Mouse (Mus musculus) embryonic facial prominence, embryonic 15.5 days (tissue): ENCODE measurements around the gene Wwc2. TPM values are rescaled to one million over a fixed set of nuclear protein-coding genes. Genes with fewer than 3 reads are reported as not detected.

Experiments
- ATAC-seq: fragments of 200-750 bp; cut with Nextera tagmentation; 2 replicates; pipeline ENCODE4 v1.8.0; 2017; ENCODE audit warnings: low read depth, moderate TSS enrichment; ENCODE audit not compliant: insufficient number of reproducible peaks, low FRiP score, low TSS enrichment
- H3K27ac ChIP-seq: fragments of 300-500 bp; sonication (generic); replicated peaks from 2 replicates; pipeline ENCODE4 v1.5.1; 2015; ENCODE audit warnings: mild to moderate bottlenecking, inconsistent platforms
- H3K27me3 ChIP-seq: fragments of 300-500 bp; sonication (generic); 2 replicates; pipeline ENCODE4 v1.6.1; 2015; ENCODE audit warnings: inconsistent platforms
- H3K36me3 ChIP-seq: fragments of 300-500 bp; sonication (generic); 2 replicates; pipeline ENCODE4 v1.6.1; 2015; ENCODE audit warnings: mild to moderate bottlenecking, inconsistent platforms
- H3K4me1 ChIP-seq: fragments of 300-500 bp; sonication (generic); 2 replicates; pipeline ENCODE4 v1.6.1; 2015; ENCODE audit warnings: inconsistent platforms
- H3K4me2 ChIP-seq: fragments of 300-500 bp; sonication (generic); replicated peaks from 2 replicates; pipeline ENCODE4 v1.6.1; 2015; ENCODE audit warnings: mild to moderate bottlenecking, inconsistent platforms
- H3K4me3 ChIP-seq: fragments of 300-500 bp; sonication (generic); replicated peaks from 2 replicates; pipeline ENCODE4 v1.5.1; 2015; ENCODE audit warnings: mild to moderate bottlenecking, inconsistent platforms
- H3K9ac ChIP-seq: fragments of 300-500 bp; sonication (generic); 2 replicates; pipeline ENCODE4 v1.6.1; 2015; ENCODE audit warnings: inconsistent platforms
- H3K9me3 ChIP-seq: fragments of 300-500 bp; sonication (generic); replicated peaks from 2 replicates; pipeline ENCODE4 v1.6.1; 2016; ENCODE audit warnings: inconsistent platforms
- WGBS: fragments of 180-500 bp; shearing (Covaris S2); methylation state at CpG from one replicate; pipeline ENCODE4 v1.1.7; 2015; 5-methylcytosine and 5-hydroxymethylcytosine counted together
- polyA plus RNA-seq: library from polyadenylated mRNA; unstranded; fragments of >200 nt; fragmentation: Nextera tagmentation; extraction: Ambion mirVana; gene quantifications from 2 replicates; pipeline ENCODE4 v1.2.1, GENCODE M21; 2015

Wwc2 gene
- polyA plus RNA-seq, 1 experiment from 2014 or later: 12.0 TPM

DNA sequence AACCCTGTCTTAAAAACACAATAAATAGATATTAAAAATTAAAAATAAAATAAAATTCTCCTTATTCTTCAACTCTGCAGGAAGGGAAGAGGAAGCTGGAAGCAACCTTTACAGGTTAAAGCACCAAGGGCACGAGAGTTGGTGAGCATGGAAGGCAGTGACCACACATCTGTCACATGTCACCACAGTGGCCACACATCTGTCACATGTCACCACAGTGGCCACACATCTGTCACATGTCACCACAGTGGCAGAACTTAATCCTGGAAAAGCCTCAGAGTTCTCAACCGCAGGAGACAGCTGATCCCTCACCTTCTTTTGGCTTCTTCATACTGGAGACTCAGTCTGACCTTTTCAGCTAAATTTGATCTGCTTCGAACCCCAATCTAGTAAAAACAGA lies 112.2 kb downstream of the Wwc2 start:
- 71% methylated on average over 3 of the region's 3 CpGs for WGBS
- Histone ChIP-seq H3K4me1 (no peaks in the 10 kb centered on the region), H3K4me3 (no peak overlapping the region), H3K9me3 (no peaks in the 10 kb centered on the region), H3K4me2 (no peak overlapping the region), H3K27me3 (no peaks in the 10 kb centered on the region), H3K9ac (no peak overlapping the region), H3K36me3 (peaks cover 37% of the 10 kb centered on the region), H3K27ac (no peak overlapping the region)
- no peak for ATAC-seq

DNA sequence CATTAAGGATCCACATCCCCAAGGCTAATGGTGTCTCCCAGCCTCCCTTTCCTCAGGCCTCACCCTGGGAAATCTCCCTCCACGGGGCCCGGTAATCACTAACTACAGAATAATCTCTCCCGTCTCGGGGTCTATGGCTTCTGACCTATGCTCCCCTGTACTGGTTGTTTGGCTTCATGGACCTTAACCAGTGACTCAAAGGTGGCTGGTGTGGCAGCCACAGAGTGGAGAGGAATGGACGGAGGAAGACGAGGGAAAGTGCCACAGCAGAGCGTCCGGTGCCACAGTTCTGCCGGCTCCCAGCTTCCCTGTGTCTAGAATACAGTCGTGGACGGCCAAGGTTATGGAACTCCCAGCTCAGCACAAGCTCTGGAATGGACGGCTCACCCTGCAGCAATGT lies 114.9 kb downstream of the Wwc2 start:
- H3K27ac ChIP-seq: no peak overlapping the region
- H3K9ac ChIP-seq: no peak overlapping the region
- no peaks in the 10 kb centered on the region for H3K9me3 ChIP-seq
- peaks cover 34% of the 10 kb centered on the region; the same call in 1 of the 2 replicates for H3K36me3 ChIP-seq
- ATAC-seq: no peak; the same call in 1 of the 2 replicates
- no peak overlapping the region for H3K4me2 ChIP-seq
- 0 out of 2 replicates have a peak, but pooled peaks cover 5% of the 10 kb centered on the region for H3K4me1 ChIP-seq
- H3K4me3 ChIP-seq: no peak overlapping the region
- 92% methylated on average over 12 of the region's 12 CpGs for WGBS
- H3K27me3 ChIP-seq: no peaks in the 10 kb centered on the region

DNA sequence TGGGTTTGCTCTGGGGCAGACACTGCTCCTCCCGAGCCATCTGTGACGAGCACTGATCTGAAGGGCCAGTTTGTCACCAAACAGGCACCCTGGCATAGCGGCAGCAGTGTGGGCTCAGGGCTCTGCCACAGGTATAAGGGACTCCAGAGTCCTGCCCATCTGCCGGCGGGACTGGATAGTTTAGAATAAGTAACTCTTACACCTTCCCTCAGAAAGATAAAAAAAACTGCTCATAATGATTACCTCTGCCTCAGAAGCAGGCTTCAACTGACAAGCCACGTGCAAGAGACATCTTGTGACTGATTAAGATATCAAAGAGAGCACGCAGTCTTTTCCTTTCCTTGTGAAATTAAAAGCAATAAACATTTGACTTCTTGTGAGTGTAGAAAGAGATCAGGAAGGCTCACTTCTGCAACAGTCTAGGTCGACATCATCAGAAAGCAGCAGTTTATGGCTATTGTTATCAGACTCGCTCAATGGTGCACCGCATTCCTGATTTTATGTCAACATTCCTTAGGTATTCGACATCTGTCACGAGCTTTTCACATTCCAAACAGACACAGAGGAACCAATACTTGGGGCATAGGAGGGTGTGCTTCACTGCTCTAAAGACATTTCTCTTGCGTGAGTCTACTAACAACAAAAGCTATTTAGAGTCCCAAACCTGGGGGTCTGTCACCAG lies 116.1 kb downstream of the Wwc2 start:
- Histone ChIP-seq H3K9ac (no peak overlapping the region), H3K9me3 (no peaks in the 10 kb centered on the region), H3K27me3 (no peaks in the 10 kb centered on the region), H3K4me1 (0 out of 2 replicates have a peak, but pooled peaks cover 5% of the 10 kb centered on the region), H3K27ac (no peak overlapping the region), H3K36me3 (peaks cover 26% of the 10 kb centered on the region; the same call in 1 of the 2 replicates), H3K4me2 (no peak overlapping the region), H3K4me3 (no peak overlapping the region)
- no peak for ATAC-seq
- 56% methylated on average over 13 of the region's 13 CpGs for WGBS

DNA sequence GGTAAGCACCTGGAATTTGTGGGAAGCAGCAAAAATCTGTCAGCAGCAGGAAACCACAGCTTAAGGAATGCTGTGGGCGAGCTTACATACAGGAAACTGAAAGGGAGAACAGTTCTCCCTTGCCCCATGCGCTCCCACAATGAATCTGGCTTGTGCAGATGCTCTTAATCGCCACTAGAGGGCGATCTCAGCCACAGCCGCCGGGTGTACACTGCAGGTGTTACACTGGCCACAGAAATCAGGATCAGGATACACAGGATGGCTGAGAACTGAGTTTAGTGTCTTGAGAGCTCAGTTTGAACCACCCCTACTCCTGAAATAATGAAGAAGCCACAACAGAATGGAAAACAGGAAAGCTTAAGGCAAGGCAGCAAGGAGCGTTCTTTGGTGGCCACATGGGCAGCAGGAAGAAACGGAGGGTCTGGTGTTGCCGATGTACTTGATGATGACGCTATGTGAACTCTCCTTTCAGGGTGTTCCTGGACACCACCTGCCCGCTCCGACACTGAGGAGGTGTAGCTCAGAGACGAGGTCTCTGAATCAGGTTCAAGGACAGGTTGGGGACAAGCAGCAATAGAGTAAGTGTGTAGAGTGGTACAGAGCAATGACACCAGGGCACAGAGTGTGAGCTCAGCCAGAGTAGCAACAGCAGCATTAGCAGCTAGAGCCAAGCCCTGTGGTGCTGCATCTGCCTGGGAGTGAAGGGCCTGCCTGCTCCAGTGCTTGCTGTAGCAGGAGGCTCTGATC lies 118.2 kb downstream of the Wwc2 start:
- Histone ChIP-seq H3K36me3 (peaks cover 20% of the 10 kb centered on the region), H3K4me2 (no peak overlapping the region), H3K4me1 (0 out of 2 replicates have a peak, but pooled peaks cover 5% of the 10 kb centered on the region), H3K9me3 (no peaks in the 10 kb centered on the region), H3K27me3 (no peaks in the 10 kb centered on the region), H3K4me3 (no peak overlapping the region), H3K9ac (no peak overlapping the region), H3K27ac (no peak overlapping the region)
- peak; percentile 77; the same call in 1 of the 2 replicates for ATAC-seq
- 46% methylated on average over 13 of the region's 13 CpGs for WGBS

DNA sequence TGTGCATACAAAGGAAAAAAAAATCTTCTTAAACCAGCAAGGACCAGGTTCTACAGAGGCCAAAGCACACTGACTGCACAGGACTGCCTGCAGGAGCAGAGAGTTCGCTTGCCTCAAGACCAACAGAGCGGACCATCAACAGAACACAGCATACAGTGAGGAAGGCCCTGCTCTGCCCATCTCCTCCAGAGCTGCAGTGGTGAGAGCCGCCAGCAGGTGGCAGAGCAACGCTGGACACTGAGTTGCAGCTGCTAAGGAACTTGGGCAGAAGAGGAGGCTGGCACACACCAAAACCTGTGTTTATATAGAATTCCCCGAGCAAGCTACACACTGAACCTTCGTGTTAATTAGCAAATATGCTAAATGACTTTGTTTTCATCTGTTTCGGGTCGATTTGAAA lies 123.7 kb downstream of the Wwc2 start:
- Histone ChIP-seq H3K27me3 (no peaks in the 10 kb centered on the region), H3K36me3 (peaks cover 45% of the 10 kb centered on the region), H3K4me3 (no peak overlapping the region), H3K9ac (no peak overlapping the region), H3K4me2 (no peak overlapping the region), H3K27ac (no peak overlapping the region), H3K9me3 (no peaks in the 10 kb centered on the region), H3K4me1 (0 out of 2 replicates have a peak, but pooled peaks cover 2% of the 10 kb centered on the region)
- 21% methylated on average over 8 of the region's 8 CpGs for WGBS
- ATAC-seq: no peak; the same call in 1 of the 2 replicates

DNA sequence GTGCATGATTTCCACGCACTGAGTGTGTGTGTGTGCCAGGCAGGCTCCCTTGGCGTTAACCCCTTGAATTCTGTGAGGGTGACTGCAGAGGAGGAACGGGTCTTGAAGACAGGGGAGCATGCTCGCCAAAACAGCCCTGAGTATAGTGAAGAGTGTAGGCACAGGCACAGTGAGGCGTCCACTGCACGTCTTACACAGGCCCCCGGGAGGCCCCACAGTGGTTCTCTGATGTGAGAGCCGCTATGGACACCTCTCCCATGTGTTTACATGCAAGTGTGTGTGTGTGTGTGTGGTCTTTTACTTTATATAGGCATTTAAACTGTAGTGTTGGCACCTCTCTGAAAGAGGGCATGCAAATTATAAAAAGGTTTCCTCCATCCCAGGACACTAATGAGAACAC lies 124.2 kb downstream of the Wwc2 start:
- Histone ChIP-seq H3K27me3 (no peaks in the 10 kb centered on the region), H3K4me2 (no peak overlapping the region), H3K4me3 (no peak overlapping the region), H3K27ac (no peak overlapping the region), H3K4me1 (no peaks in the 10 kb centered on the region), H3K9ac (no peak overlapping the region), H3K9me3 (no peaks in the 10 kb centered on the region), H3K36me3 (peaks cover 47% of the 10 kb centered on the region)
- ATAC-seq: no peak
- WGBS: 82% methylated on average over 8 of the region's 8 CpGs

DNA sequence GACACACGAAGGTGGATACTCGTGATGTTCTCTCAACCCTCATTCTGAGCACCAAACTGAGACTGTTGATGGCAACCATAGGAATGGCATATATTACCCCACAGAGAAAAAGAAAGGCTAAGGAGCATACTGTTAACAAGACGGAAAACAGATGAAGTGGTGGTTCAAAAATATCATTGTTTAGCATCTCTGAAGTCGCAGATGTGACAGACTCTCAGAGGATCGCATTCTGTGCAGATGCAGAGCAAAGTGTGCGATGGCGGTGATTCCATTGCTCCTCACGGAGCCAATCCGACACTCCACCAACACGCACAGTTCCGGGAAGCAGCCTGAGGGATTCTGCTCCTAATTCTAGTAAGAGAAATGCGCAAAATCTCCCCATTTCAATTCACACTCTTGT lies 131.5 kb downstream of the Wwc2 start:
- no peak for ATAC-seq
- no peak overlapping the region for H3K27ac ChIP-seq
- H3K27me3 ChIP-seq: no peaks in the 10 kb centered on the region
- no peak overlapping the region for H3K4me2 ChIP-seq
- WGBS: 82% methylated on average over 12 of the region's 12 CpGs
- H3K9ac ChIP-seq: no peak overlapping the region
- no peaks in the 10 kb centered on the region for H3K9me3 ChIP-seq
- H3K4me1 ChIP-seq: no peaks in the 10 kb centered on the region
- peaks cover 70% of the 10 kb centered on the region for H3K36me3 ChIP-seq
- H3K4me3 ChIP-seq: no peak overlapping the region

DNA sequence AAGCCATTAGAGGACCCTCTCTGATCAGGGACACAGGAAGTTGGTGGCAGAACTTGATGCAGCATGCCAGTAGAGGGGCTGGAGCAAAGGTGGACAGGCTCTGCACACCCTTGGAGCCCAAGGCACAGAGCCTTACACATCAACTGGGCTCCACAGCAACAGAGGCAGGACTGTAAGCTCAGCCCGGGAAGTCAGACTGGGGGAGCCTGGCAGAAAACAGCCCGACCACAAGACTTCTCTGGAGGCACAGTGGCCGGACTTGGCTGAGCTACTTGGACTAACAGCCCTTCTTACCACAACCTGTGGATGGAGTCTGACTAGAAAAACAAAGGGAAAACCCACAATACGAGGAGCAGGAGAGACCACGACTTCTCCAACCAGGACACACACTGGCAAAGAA lies 137.4 kb downstream of the Wwc2 start:
- no peak overlapping the region for H3K4me3 ChIP-seq
- H3K9me3 ChIP-seq: no peaks in the 10 kb centered on the region
- H3K9ac ChIP-seq: no peak overlapping the region
- H3K27me3 ChIP-seq: no peaks in the 10 kb centered on the region
- H3K27ac ChIP-seq: no peak overlapping the region
- no peak overlapping the region for H3K4me2 ChIP-seq
- no peak for ATAC-seq
- H3K36me3 ChIP-seq: peaks cover 55% of the 10 kb centered on the region
- WGBS: 82% methylated on average over 5 of the region's 5 CpGs
- H3K4me1 ChIP-seq: peaks cover 20% of the 10 kb centered on the region

DNA sequence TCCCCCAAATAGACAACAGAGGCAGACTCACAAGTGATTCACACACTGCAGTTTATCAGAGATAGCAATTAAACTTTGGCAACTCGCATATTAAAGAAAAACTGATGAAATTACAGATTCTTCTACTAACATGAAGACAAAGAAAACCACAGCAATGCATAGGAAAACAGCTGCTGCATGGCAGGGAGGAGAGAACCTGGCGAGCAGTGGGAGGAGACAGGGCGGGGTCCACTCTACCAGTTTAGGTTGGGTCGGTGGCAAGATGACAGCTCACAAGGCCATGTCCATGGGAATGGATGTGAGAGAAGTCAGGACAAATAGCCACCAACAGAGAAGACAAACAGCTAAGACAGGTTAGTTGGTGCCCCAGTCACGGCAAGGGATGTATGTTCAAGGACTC lies 138.0 kb downstream of the Wwc2 start:
- H3K4me1 ChIP-seq: peaks cover 20% of the 10 kb centered on the region
- H3K27ac ChIP-seq: peak overlapping the region; percentile 83
- ATAC-seq: no peak
- 72% methylated on average over 5 of the region's 5 CpGs for WGBS
- H3K9ac ChIP-seq: no peak overlapping the region
- peaks cover 55% of the 10 kb centered on the region for H3K36me3 ChIP-seq
- no peaks in the 10 kb centered on the region for H3K27me3 ChIP-seq
- peak overlapping the region; percentile 43; the same call in 1 of the 2 replicates for H3K4me2 ChIP-seq
- no peaks in the 10 kb centered on the region for H3K9me3 ChIP-seq
- no peak overlapping the region for H3K4me3 ChIP-seq

DNA sequence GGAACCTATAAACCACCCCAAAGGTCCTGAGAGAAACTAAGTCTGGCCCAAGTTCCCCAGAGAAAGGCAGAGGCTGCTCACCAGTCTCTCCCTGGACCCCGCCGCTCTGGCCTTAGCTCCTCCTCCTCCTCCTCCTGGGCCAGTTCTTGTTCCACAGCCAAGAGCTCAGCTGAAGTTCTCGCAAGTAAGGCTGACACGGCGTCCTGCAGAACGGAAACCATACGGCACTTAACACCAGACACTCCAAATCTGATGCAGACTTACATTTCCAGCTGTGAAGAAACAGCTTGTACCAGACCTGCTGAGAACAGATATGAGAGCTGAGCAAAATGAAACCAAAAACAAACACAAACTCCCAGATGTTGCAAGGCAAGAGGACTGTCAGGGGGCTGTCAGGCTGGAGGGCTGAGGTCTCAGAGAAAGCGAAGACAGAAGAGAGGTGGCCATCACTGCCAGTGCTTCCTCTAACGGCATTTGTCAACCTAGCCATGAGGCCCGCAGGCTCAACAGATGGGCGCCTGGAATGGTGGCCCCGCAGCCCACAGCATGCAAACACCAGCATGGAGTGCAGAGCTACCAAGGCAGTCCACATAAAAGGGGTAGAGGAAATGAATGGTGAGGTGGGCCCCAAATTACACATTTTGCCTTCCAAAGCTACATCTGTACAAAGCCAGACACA lies 138.8 kb downstream of the Wwc2 start:
- 36% methylated on average over 12 of the region's 12 CpGs for WGBS
- ATAC-seq: peak; percentile 56
- H3K4me3 ChIP-seq: peak overlapping the region; percentile 18

DNA sequence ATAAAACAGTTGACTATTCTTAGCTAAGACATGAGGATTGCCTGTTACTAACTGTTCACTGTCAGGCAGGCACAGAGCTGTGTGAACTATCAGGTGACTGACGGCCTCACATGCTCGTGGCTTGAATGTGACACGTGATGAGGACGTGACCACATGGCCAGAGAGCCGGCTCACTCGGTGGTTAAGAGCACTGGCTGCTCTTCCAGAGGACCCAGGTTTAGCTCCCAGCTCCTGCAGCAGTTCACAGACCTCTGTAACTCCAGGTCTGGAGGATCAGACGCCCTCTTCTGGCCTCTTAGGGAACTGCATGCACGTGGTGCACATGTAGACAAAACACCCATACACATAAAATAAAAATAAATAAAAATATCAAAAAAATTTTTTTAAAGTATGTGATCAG lies 140.9 kb downstream of the Wwc2 start:
- no peak overlapping the region for H3K4me3 ChIP-seq
- H3K9me3 ChIP-seq: no peaks in the 10 kb centered on the region
- peaks cover 56% of the 10 kb centered on the region for H3K36me3 ChIP-seq
- no peak for ATAC-seq
- H3K9ac ChIP-seq: no peak overlapping the region
- WGBS: 73% methylated on average over 8 of the region's 8 CpGs
- no peak overlapping the region for H3K4me2 ChIP-seq
- H3K27ac ChIP-seq: no peak overlapping the region
- peaks cover 20% of the 10 kb centered on the region for H3K4me1 ChIP-seq
- H3K27me3 ChIP-seq: no peaks in the 10 kb centered on the region

More for the DNA sequence above, 138.8 kb downstream of the Wwc2 start:
- Histone ChIP-seq H3K4me1 (peaks cover 20% of the 10 kb centered on the region), H3K27me3 (no peaks in the 10 kb centered on the region), H3K36me3 (peaks cover 59% of the 10 kb centered on the region), H3K9me3 (no peaks in the 10 kb centered on the region), H3K27ac (peak overlapping the region; percentile 83), H3K4me2 (peak overlapping the region; percentile 43), H3K9ac (no peak overlapping the region)
